Mouse (Mus musculus) ovary, adult 18-20 months (tissue): ENCODE results near the gene Gm9508.

Source experiments
- DNase-seq: peaks from one replicate; pipeline ENCODE4 v3.0.0; 2022; ENCODE audit warnings: low spot score, mixed read lengths

The Gm9508 gene

GRCm38 (mm10) chr10:77667402-77667801 is 29.6 kb downstream of the Gm9508 start:
- DNase-seq, result no peak

GRCm38 (mm10) chr10:77666342-77666741 is 30.7 kb downstream of the Gm9508 start:
- no peak for DNase-seq

- no peak for DNase-seq
Observed at GRCm38 (mm10) chr10:77663949-77664665, 32.9 kb downstream of the Gm9508 start.

GRCm38 (mm10) chr10:77658286-77658994 is 38.6 kb downstream of the Gm9508 start:
- DNase-seq, result no peak

GRCm38 (mm10) chr10:77652046-77652445 is 45.0 kb downstream of the Gm9508 start:
- no peak for DNase-seq

- DNase-seq, result no peak
Observed at GRCm38 (mm10) chr10:77647901-77648300, 49.1 kb downstream of the Gm9508 start.

- DNase-seq, result no peak
Observed at GRCm38 (mm10) chr10:77647461-77647860, 49.6 kb downstream of the Gm9508 start.
